In the genomic region with DNA sequence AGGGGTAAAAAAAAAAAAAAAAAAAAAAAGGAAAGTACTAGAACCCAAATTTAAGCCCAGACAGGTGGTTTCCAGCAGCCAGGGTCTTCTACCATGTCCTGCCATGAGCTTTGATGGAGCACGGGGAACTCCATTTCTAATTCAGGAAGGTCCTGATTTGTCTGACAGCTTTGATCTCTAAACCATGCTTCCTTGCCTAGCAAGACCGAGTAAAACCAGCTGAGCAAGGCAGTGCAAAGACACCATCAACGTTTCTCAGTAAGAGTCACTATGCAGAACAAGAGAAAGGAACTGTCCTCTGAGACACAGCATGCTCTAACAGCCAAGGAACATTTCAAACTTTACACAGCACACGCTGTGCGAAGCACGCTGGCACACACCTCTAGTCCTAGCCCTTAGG, we compare ENCODE assay signal across 17 mouse cellular contexts. TPM values are rescaled to one million over a fixed set of nuclear protein-coding genes. Genes with fewer than 3 reads are reported as not detected.
"Had no signal": no experiment of that assay in that cellular context is flagged by ENCODE, and none has a peak within 500 bp of the region (broad histone marks: within the 10 kb centered on the region; RNA-seq: fewer than 3 reads in every experiment).

No protein-coding gene starts in this region.

- H3K4me2 ChIP-seq: limb, embryonic 15.5 days; liver, embryonic 12.5 days; lung, embryonic 14.5 days; neural tube, embryonic 12.5 days had no signal

- H3K36me3 ChIP-seq: limb, embryonic 15.5 days; liver, embryonic 12.5 days; midbrain, embryonic 10.5 days; neural tube, embryonic 12.5 days had no signal

- H3K9me3 ChIP-seq: limb, embryonic 15.5 days; liver, embryonic 12.5 days; midbrain, embryonic 10.5 days; neural tube, embryonic 12.5 days had no signal

- ATAC-seq: liver, embryonic 12.5 days had no signal

- H3K4me3 ChIP-seq: limb, embryonic 15.5 days; liver, embryonic 12.5 days; midbrain, embryonic 10.5 days; neural tube, embryonic 12.5 days had no signal

- DNase-seq: kidney, postnatal 14 days; layer of hippocampus, postnatal 36 days; lung, embryonic 14.5 days; lung, postnatal 10 days; lung, postnatal 4 days; midbrain, embryonic 14.5 days; thymus, adult 18-20 months; thymus, postnatal 14 days had no signal

- H3K9ac ChIP-seq: limb, embryonic 15.5 days; liver, embryonic 12.5 days; lung, embryonic 14.5 days; neural tube, embryonic 12.5 days had no signal

- H3K4me1 ChIP-seq: liver, embryonic 12.5 days; neural tube, embryonic 12.5 days had no signal

- H3K27ac ChIP-seq: limb, embryonic 15.5 days; liver, embryonic 12.5 days; midbrain, embryonic 10.5 days; neural tube, embryonic 12.5 days had no signal

- H3K27me3 ChIP-seq: limb, embryonic 15.5 days; liver, embryonic 12.5 days; neural tube, embryonic 12.5 days had no signal

RNA-seq across cellular contexts. Expression of a gene that starts 55.9 kb away (rescaled TPM):
- total RNA-seq: megakaryocyte, adult 5-6 weeks; neutrophil, adult 5-6 weeks had no signal
- polyA plus RNA-seq: large intestine, adult 2 months; limb, embryonic 11.5 days; stomach, embryonic 14.5 days had no signal
